Mouse (Mus musculus): ENCODE measurements around the gene Rdh16f1.
"Not testable (repeated sequence)": the region's sequence is repeated elsewhere in the genome, so short reads cannot be mapped to it uniquely, and the experiment has no call there.

Gene Rdh16f1

GRCm38 (mm10) chr10:127829121-127829520, 69.5 kb downstream of the Rdh16f1 start:
- DNase-seq (ENCODE audit: low read depth): no peak

GRCm38 (mm10) chr10:127834186-127834585, 74.6 kb downstream of the Rdh16f1 start:
- not testable (repeated sequence) for DNase-seq (ENCODE audit: low read depth)

- no peak for DNase-seq (ENCODE audit: low read depth)
These were observed 75.7 kb downstream of the Rdh16f1 start for GRCm38 (mm10) chr10:127835292-127835691.

GRCm38 (mm10) chr10:127837793-127838192, 78.2 kb downstream of the Rdh16f1 start:
- not testable (repeated sequence) for DNase-seq (ENCODE audit: low read depth)

GRCm38 (mm10) chr10:127838539-127838938, 79.0 kb downstream of the Rdh16f1 start:
- DNase-seq (ENCODE audit: low read depth): no peak

GRCm38 (mm10) chr10:127840776-127841175, 81.2 kb downstream of the Rdh16f1 start:
- DNase-seq (ENCODE audit: low read depth): no peak

All from c-Kit-positive CD71-negative TER-119-negative erythroid progenitor cells, embryonic 14.5 days (primary cell).